Mouse (Mus musculus) thymus, postnatal 10 days (tissue): Measurements from ENCODE around the gene Gm20388.

Experiments
- DNase-seq, 2 experiments: peaks; one replicate each; pipeline ENCODE4 v3.0.0; 2021; ENCODE audit warnings: low spot score in 2 of 2

Gm20388 gene

GRCm38 (mm10) chr8:122215630-122216029 lies 2305.0 kb downstream of the Gm20388 start:
- no peak for DNase-seq

- no peak for DNase-seq
Measured at GRCm38 (mm10) chr8:122216433-122216832, 2305.8 kb downstream of the Gm20388 start.

GRCm38 (mm10) chr8:122217456-122218177 lies 2307.0 kb downstream of the Gm20388 start:
- DNase-seq, result no peak

GRCm38 (mm10) chr8:122223976-122224649 lies 2313.5 kb downstream of the Gm20388 start:
- no peak for DNase-seq

GRCm38 (mm10) chr8:122224650-122225022 lies 2314.0 kb downstream of the Gm20388 start:
- no peak for DNase-seq

GRCm38 (mm10) chr8:122225446-122225845 lies 2314.8 kb downstream of the Gm20388 start:
- DNase-seq, result no peak

- DNase-seq, result no peak
Measured at GRCm38 (mm10) chr8:122227345-122227744, 2316.7 kb downstream of the Gm20388 start.

- DNase-seq, result no peak
Measured at GRCm38 (mm10) chr8:122228792-122229575, 2318.3 kb downstream of the Gm20388 start.

GRCm38 (mm10) chr8:122229819-122230711 lies 2319.4 kb downstream of the Gm20388 start:
- DNase-seq, result no peak

- DNase-seq, result peak; percentile 14 to 52
Measured at GRCm38 (mm10) chr8:122230712-122231337, 2320.2 kb downstream of the Gm20388 start.

- no peak for DNase-seq
Measured at GRCm38 (mm10) chr8:122234055-122234454, 2323.4 kb downstream of the Gm20388 start.

- DNase-seq, result no peak
Measured at GRCm38 (mm10) chr8:122236521-122236920, 2325.9 kb downstream of the Gm20388 start.

- no peak for DNase-seq
Measured at GRCm38 (mm10) chr8:122238225-122238624, 2327.6 kb downstream of the Gm20388 start.

- no peak for DNase-seq
Measured at GRCm38 (mm10) chr8:122238731-122239130, 2328.1 kb downstream of the Gm20388 start.

- no peak for DNase-seq
Measured at GRCm38 (mm10) chr8:122240241-122241026, 2329.8 kb downstream of the Gm20388 start.

- no peak for DNase-seq
Measured at GRCm38 (mm10) chr8:122243310-122243709, 2332.7 kb downstream of the Gm20388 start.

- DNase-seq, result no peak
Measured at GRCm38 (mm10) chr8:122245161-122245560, 2334.5 kb downstream of the Gm20388 start.

GRCm38 (mm10) chr8:122246257-122247211 lies 2335.9 kb downstream of the Gm20388 start:
- DNase-seq, result no peak

GRCm38 (mm10) chr8:122251739-122252138 lies 2341.1 kb downstream of the Gm20388 start:
- no peak for DNase-seq
